Mouse (Mus musculus): ENCODE data around the gene Sos2. TPM values are rescaled to one million over a fixed set of nuclear protein-coding genes. Genes with fewer than 3 reads are reported as not detected.
"Not testable (repeated sequence)": the region's sequence is repeated elsewhere in the genome, so short reads cannot be mapped to it uniquely, and the experiment has no call there.

The Sos2 gene
- polyA plus RNA-seq, 1 experiment from 2014 or later, result 7.0 TPM

DNA sequence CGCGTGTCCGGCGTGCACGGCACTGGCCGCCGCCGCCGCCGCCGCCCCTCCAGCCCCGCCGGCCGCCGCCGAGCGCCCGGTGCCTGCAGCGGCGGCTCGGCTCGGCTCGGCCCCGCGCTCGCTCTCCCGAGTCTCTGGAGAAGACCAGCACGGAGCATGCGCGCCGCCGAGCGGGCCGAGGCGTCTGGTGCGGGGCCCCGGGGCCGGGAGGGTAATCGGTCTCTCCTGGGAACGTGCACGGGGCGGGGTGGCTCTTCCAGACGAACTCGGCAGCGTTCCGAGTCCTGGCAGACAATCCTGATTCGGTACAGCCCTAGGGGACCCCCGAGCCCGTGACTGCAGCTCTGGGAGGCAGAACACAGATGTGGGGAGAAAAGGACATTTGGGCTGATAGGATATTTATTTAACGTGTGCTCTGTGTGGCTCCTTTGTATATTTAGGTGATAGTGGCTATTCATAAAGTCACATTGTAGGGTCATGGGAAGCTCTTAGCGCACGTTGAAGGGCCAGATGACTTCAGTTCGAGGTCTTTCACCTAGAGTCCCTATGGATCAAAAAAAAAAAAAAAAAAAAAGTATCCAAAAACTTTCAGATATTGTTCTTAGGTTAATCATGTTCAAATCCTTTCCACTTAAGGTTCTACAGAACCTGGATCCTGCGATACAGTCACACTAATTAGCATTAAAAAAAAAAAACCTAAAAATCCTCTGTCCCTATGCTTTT lies 574 bp upstream of the Sos2 start:
- Histone ChIP-seq H3K9me3 (ENCODE audit: control insufficient read depth, low read length) (no peaks in the 10 kb centered on the region), H3K9ac (ENCODE audit: low read depth, low read length) (peak overlapping the region; percentile 99), H3K4me3 (ENCODE audit: low read length) (peak overlapping the region; percentile 98), H3K4me1 (ENCODE audit: control insufficient read depth, insufficient read depth, low read length) (peaks cover 11% of the 10 kb centered on the region), H3K4me2 (ENCODE audit: low read depth, low read length) (peak overlapping the region; percentile 77), H3K27ac (ENCODE audit: low read length) (peak overlapping the region; percentile 99), H3K36me3 (ENCODE audit: control insufficient read depth, insufficient read depth, low read length) (no peaks in the 10 kb centered on the region), H3K27me3 (replicated peaks; ENCODE audit: control insufficient read depth, insufficient read depth, low read length) (no peaks in the 10 kb centered on the region)
- WGBS, result 1% methylated on average over 47 of the region's 54 CpGs
- ATAC-seq, result peak; percentile 92

DNA sequence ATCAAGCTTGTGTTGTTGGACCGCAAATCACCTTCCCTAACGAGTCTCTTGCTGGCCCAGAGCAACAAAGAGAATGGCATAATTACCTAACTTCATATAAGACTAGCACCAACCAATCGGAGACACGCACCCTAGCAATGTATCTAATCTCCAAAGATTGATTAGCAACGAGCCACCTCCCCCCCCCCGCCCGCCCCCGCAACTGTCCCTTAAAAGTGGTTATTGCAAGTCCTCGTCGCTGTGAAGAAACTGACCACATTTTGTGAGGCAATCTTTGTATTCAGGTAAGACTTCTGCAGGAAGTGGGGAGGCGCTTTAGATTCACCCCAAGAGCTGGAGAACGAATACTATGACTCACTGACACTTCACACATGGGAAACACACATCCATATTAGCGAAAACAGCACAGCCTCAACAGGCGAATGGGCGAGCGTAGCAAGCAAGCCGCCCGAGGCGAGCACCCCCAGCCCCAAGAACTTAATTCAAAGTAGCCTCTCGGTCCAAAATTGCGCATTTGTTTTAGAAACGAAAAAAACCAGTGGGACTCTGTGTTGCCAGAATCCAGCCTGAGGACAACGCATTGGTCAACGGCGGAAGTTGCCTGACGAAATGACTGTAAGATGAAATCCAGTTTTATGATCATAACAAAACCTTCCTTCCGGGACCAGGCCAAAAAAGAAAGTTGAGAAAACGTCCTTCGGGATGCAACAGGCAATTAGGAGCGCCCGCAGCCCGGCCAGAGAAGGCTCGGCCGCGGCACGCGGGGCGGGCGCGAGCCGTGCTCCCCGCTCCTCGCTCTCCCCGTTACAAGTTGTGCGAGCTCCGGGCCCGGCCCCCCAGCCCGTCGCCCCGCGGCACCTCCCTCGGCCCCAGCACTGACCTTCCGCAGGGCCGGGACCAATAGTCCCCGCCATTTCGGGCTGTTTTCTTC lies 752 bp downstream of the Sos2 start:
- Histone ChIP-seq H3K4me3 (ENCODE audit: low read length) (peak overlapping the region; percentile 98), H3K27me3 (replicated peaks; ENCODE audit: control insufficient read depth, insufficient read depth, low read length) (no peaks in the 10 kb centered on the region), H3K36me3 (ENCODE audit: control insufficient read depth, insufficient read depth, low read length) (no peaks in the 10 kb centered on the region), H3K4me2 (ENCODE audit: low read depth, low read length) (peak overlapping the region; percentile 77), H3K9me3 (ENCODE audit: control insufficient read depth, low read length) (no peaks in the 10 kb centered on the region), H3K4me1 (ENCODE audit: control insufficient read depth, insufficient read depth, low read length) (peaks cover 11% of the 10 kb centered on the region), H3K27ac (ENCODE audit: low read length) (peak overlapping the region; percentile 99), H3K9ac (ENCODE audit: low read depth, low read length) (peak overlapping the region; percentile 99)
- peak; percentile 60 for ATAC-seq
- under 1% methylated on average over 56 of the region's 56 CpGs for WGBS

DNA sequence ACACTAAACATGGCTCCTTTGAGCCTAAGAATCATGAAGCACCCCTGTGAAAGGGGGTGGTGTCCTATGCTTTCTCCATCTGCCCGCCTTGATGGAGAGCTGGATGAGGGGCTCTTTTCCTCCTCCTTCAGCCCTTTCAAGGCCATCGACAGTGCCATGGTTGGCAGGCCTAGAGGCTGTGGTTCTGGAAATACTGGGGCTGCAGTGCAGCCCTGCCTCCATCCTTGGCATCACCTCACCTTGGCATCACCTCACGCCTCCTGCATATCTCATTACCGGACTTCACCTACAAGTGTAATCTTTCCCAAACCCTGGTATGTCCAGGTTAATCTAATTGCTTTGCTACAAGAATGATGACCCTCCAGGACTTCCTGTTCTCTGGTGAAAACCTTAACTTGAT lies 5.5 kb downstream of the Sos2 start:
- H3K9ac ChIP-seq (ENCODE audit: low read depth, low read length), result no peak overlapping the region
- H3K4me2 ChIP-seq (ENCODE audit: low read depth, low read length), result no peak overlapping the region
- WGBS, result 79% methylated on average over 4 of the region's 4 CpGs
- H3K9me3 ChIP-seq (ENCODE audit: control insufficient read depth, low read length), result no peaks in the 10 kb centered on the region
- H3K27ac ChIP-seq (ENCODE audit: low read length), result no peak overlapping the region
- no peaks in the 10 kb centered on the region for H3K36me3 ChIP-seq (ENCODE audit: control insufficient read depth, insufficient read depth, low read length)
- H3K4me3 ChIP-seq (ENCODE audit: low read length), result no peak overlapping the region
- no peak for ATAC-seq
- H3K27me3 ChIP-seq (replicated peaks; ENCODE audit: control insufficient read depth, insufficient read depth, low read length), result no peaks in the 10 kb centered on the region
- H3K4me1 ChIP-seq (ENCODE audit: control insufficient read depth, insufficient read depth, low read length), result peaks cover 19% of the 10 kb centered on the region

DNA sequence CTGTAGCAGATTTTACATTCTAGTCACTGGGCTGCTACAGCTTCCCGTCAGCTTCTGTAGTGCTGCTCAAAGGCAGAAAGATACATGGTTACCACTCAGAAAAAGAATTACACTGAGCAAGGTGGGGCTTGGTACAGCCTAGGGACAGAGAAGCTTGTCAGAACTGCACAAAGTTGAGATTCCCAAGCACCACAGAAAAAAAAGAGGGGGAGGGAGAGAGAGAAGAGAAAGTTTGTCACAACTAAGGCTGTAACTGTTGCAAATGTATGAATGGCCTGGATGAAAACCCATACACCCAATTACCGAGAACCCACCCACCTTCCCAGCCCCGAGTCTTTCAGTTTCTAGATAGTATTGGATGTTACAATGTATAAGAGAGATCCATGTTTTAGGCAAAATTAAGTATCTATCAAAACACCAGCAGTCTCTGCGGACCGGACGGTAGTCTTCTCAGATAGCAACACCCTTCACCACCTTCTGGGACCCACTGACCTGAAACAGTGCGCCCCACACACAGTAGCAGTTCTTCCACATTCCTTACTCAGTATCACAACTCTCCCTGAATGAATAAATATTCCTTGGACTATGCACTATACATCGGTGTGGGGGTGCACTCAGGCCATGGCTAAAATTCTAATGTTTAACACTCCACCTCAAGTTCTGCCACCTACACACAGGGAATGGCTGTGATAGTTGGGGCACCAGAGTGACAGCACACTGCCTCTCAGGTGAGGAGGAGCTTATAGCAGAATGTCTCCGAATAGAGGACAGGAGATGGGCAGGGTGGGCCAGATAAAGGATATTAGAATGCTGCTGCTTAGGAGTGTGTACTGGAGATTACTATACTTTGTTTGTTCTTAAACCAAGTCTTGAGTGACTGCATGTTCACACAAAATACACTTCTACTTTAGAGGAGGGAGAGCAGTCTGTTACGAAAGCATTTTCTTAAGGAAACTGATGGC lies 6.8 kb downstream of the Sos2 start:
- H3K4me2 ChIP-seq (ENCODE audit: low read depth, low read length), result no peak overlapping the region
- H3K4me3 ChIP-seq (ENCODE audit: low read length), result no peak overlapping the region
- H3K9me3 ChIP-seq (ENCODE audit: control insufficient read depth, low read length), result no peaks in the 10 kb centered on the region
- 76% methylated on average over 10 of the region's 10 CpGs for WGBS
- no peak for ATAC-seq
- no peaks in the 10 kb centered on the region for H3K27me3 ChIP-seq (replicated peaks; ENCODE audit: control insufficient read depth, insufficient read depth, low read length)
- no peak overlapping the region for H3K9ac ChIP-seq (ENCODE audit: low read depth, low read length)
- H3K36me3 ChIP-seq (ENCODE audit: control insufficient read depth, insufficient read depth, low read length), result no peaks in the 10 kb centered on the region
- H3K4me1 ChIP-seq (ENCODE audit: control insufficient read depth, insufficient read depth, low read length), result peaks cover 13% of the 10 kb centered on the region
- H3K27ac ChIP-seq (ENCODE audit: low read length), result no peak overlapping the region

DNA sequence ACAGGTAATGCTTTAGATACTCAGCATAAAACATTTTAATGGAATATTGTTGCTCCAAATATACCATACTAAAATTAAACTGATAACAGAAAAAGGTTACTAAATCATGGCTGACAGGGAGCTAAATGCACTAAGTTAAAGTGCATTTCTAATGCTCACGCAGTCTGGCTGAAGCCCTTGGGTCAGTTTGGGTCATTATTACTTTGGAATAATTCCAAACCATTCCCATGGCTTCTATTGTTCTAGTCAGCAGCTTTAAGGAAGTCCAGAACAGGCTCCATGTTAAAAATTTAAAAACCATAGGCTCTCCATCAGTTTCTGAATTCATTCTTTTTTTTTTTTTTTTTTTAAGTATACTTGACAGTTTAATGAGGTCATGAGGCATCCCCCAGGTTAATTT lies 7.5 kb downstream of the Sos2 start:
- WGBS, result 63% methylated on average over 1 of the region's 1 CpGs

DNA sequence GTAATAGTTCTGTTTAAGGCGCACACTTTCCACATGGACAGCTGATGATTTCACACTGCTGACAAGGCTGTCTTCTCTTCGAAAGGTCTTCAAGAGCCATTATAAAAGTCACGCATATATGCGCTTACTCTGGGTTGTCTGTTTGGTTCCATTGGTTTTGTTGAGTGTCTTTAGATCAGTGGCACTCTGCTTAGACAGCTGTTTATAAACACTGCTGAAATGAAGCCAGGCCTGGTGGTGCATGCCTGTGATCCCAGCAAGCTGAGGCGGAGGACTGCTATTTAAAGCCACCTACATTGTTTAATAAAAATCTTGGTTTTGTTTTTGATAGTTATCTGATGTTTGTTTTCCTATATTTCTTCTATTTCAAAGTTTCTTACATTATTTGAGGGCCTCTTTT lies 14.9 kb downstream of the Sos2 start:
- Histone ChIP-seq H3K27ac (ENCODE audit: low read length) (no peak overlapping the region), H3K9me3 (ENCODE audit: control insufficient read depth, low read length) (no peaks in the 10 kb centered on the region), H3K4me2 (ENCODE audit: low read depth, low read length) (no peak overlapping the region), H3K36me3 (ENCODE audit: control insufficient read depth, insufficient read depth, low read length) (no peaks in the 10 kb centered on the region), H3K9ac (ENCODE audit: low read depth, low read length) (no peak overlapping the region), H3K4me1 (ENCODE audit: control insufficient read depth, insufficient read depth, low read length) (no peaks in the 10 kb centered on the region), H3K27me3 (replicated peaks; ENCODE audit: control insufficient read depth, insufficient read depth, low read length) (no peaks in the 10 kb centered on the region), H3K4me3 (ENCODE audit: low read length) (no peak overlapping the region)
- 73% methylated on average over 5 of the region's 5 CpGs for WGBS
- no peak for ATAC-seq

More for the DNA sequence above, 7.5 kb downstream of the Sos2 start:
- Histone ChIP-seq H3K27ac (ENCODE audit: low read length) (no peak overlapping the region), H3K4me3 (ENCODE audit: low read length) (no peak overlapping the region), H3K36me3 (ENCODE audit: control insufficient read depth, insufficient read depth, low read length) (no peaks in the 10 kb centered on the region), H3K27me3 (replicated peaks; ENCODE audit: control insufficient read depth, insufficient read depth, low read length) (no peaks in the 10 kb centered on the region), H3K9me3 (ENCODE audit: control insufficient read depth, low read length) (no peaks in the 10 kb centered on the region), H3K9ac (ENCODE audit: low read depth, low read length) (no peak overlapping the region), H3K4me2 (ENCODE audit: low read depth, low read length) (no peak overlapping the region), H3K4me1 (ENCODE audit: control insufficient read depth, insufficient read depth, low read length) (peaks cover 13% of the 10 kb centered on the region)
- ATAC-seq, result no peak

DNA sequence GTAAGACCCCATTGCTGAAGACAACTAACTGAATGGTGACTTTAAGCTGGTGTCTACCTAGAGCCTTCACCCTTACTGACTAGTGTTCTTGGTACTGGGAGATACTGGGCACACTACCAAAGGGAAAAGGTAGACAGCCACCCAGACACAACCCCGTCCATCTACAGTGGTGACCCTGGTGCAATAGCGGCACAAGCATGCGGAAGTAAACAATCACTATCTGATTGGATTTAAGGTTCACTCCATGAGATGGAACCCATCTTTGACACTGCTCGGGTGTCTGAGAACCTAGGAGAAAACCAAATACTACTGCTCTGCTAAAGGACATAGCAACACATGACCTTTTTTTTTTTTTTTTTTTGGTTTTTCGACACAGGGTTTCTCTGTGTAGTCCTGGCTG lies 20.0 kb downstream of the Sos2 start:
- no peaks in the 10 kb centered on the region for H3K36me3 ChIP-seq (ENCODE audit: control insufficient read depth, insufficient read depth, low read length)
- 93% methylated on average over 5 of the region's 5 CpGs for WGBS
- H3K9me3 ChIP-seq (ENCODE audit: control insufficient read depth, low read length), result no peaks in the 10 kb centered on the region
- ATAC-seq, result no peak
- H3K4me3 ChIP-seq (ENCODE audit: low read length), result no peak overlapping the region
- no peak overlapping the region for H3K4me2 ChIP-seq (ENCODE audit: low read depth, low read length)
- H3K27me3 ChIP-seq (replicated peaks; ENCODE audit: control insufficient read depth, insufficient read depth, low read length), result no peaks in the 10 kb centered on the region
- no peak overlapping the region for H3K9ac ChIP-seq (ENCODE audit: low read depth, low read length)
- no peaks in the 10 kb centered on the region for H3K4me1 ChIP-seq (ENCODE audit: control insufficient read depth, insufficient read depth, low read length)
- no peak overlapping the region for H3K27ac ChIP-seq (ENCODE audit: low read length)

DNA sequence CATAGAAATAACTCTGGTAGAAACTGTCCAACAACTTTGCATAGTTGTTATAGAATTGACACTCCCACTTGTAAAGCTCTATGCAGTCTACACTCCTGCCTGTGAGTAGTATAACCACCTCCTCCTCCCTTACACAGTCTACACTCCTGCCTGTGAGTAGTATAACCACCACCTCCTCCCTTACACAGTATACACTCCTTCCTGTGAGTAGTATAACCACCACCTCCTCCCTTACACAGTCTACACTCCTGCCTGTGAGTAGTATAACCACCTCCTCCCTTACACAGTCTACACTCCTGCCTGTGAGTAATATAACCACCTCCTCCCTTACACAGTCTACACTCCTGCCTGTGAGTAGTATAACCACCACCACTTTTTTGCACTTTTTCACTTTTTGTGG lies 27.7 kb downstream of the Sos2 start:
- H3K9me3 ChIP-seq (ENCODE audit: control insufficient read depth, low read length); H3K4me1 ChIP-seq (ENCODE audit: control insufficient read depth, insufficient read depth, low read length); H3K27me3 ChIP-seq (replicated peaks; ENCODE audit: control insufficient read depth, insufficient read depth, low read length); H3K36me3 ChIP-seq (ENCODE audit: control insufficient read depth, insufficient read depth, low read length); H3K27ac ChIP-seq (ENCODE audit: low read length); H3K9ac ChIP-seq (ENCODE audit: low read depth, low read length); H3K4me3 ChIP-seq (ENCODE audit: low read length); H3K4me2 ChIP-seq (ENCODE audit: low read depth, low read length): not testable (repeated sequence)
- ATAC-seq, result peak; percentile 55

DNA sequence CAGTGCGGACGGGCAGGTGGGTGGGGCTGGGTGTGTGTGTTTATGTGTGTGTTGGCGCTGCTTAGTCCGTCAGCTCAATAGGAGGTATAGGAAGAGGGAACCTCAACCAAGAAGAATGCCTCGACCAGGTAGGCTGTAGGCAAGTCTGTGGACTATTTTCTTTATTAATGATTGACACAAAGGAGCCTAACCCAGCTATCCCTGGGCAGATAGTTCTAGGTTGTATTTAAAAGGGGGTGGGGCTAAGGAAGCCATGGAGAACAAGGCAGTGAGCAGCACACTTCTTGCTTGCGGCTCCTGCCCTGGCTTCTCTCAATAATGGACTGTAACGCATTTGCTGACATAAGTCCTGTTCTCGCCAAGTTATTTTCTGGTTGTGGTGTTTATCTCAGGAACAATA lies 32.1 kb downstream of the Sos2 start:
- WGBS, result 68% methylated on average over 8 of the region's 8 CpGs
- Histone ChIP-seq H3K36me3 (ENCODE audit: control insufficient read depth, insufficient read depth, low read length) (no peaks in the 10 kb centered on the region), H3K4me3 (ENCODE audit: low read length) (no peak overlapping the region), H3K9ac (ENCODE audit: low read depth, low read length) (no peak overlapping the region), H3K27ac (ENCODE audit: low read length) (no peak overlapping the region), H3K4me1 (ENCODE audit: control insufficient read depth, insufficient read depth, low read length) (peaks cover 4% of the 10 kb centered on the region; the same call in 1 of the 2 replicates), H3K27me3 (replicated peaks; ENCODE audit: control insufficient read depth, insufficient read depth, low read length) (no peaks in the 10 kb centered on the region), H3K4me2 (ENCODE audit: low read depth, low read length) (no peak overlapping the region), H3K9me3 (ENCODE audit: control insufficient read depth, low read length) (0 out of 2 replicates have a peak, but pooled peaks cover 3% of the 10 kb centered on the region)
- ATAC-seq, result peak; percentile 91
